Mouse (Mus musculus) left cerebral cortex, postnatal 10 days (tissue): ENCODE results near the gene Serpina1f. TPM values are rescaled to one million over a fixed set of nuclear protein-coding genes. Genes with fewer than 3 reads are reported as not detected.
"Not testable (repeated sequence)": the region's sequence is repeated elsewhere in the genome, so short reads cannot be mapped to it uniquely, and the experiment has no call there.

Source experiments
- DNase-seq, 2 experiments: peaks; one replicate each; pipeline ENCODE4 v3.0.0; 2021 to 2022; ENCODE audit warnings: low spot score in 2 of 2, mixed read lengths in 1 of 2; ENCODE audit errors: extremely low spot score in 1 of 2
- intact Hi-C: fragments of 180-260 bp; cut with DNase I; formaldehyde crosslinking; loops from one replicate; pipeline ENCODE4 v1.15.1; 2025
- total RNA-seq, 2 experiments: library from RNA; stranded (reverse); gene quantifications; 2 replicates each; pipeline ENCODE4 v1.2.3; 2021

Gene Serpina1f
- total RNA-seq, 2 experiments from 2014 or later, result not detected

DNA sequence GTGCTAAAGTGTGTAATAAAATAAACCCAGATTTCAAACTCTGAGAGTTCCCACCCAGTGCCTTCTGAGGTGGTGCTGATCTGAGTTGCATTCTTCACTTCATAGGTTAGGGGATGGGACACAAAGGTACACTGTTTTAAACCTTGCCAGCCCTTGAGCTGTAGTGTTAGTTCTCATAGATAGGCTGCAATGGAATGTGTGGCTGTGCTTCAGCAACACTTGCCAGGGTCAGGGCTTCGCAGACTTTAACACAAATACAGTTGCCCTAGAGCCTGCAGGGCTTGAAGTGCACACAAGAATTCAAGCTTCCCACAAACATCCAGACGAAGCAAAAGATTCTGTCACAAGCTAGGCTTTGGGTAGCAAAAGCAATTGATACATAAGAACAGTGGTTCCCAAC is 24.4 kb downstream of the Serpina1f start:
- intact Hi-C loops, result no loop called here
- DNase-seq, result no peak

DNA sequence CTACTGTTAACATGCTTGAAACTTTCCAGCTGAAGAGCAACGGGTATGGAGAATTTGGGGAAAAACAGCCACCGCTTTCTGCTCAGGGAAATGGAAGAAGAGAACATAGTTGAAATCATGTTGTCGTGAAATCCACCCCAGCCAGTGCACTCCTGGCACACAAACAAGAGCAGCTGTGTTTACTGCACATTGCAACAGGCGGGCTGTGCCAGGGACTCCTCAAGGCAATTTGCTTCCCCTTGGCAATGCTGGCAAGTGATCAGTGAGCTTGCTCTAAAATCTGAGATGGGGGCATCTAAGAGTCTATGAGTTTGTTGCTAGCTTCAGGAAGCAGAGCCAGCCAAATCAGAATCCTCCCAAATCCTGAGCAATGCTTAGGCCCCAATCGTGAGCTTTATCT is 25.0 kb downstream of the Serpina1f start:
- intact Hi-C loops, result no loop called here
- peak; percentile 30 to 54 for DNase-seq

DNA sequence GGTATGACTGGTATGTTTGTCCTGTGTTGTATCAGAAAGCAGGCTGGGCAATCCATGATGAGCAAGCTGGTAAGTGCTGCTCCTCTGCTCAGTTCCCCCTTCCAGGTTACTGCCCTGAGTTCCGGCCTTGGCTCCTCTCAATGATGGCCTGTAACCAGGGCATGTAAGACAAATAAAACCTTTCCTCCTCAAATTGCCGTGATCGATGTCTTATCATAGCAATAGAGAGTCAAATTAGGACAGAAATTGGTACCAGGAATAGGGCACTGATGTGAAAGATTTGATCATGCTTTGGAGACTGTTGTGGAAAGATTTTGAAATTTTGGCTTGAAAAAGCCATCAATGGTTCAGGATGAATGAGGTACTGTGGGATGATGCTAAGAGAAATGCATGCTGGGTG is 30.0 kb downstream of the Serpina1f start:
- no peak for DNase-seq
- intact Hi-C loops, result no loop called here

DNA sequence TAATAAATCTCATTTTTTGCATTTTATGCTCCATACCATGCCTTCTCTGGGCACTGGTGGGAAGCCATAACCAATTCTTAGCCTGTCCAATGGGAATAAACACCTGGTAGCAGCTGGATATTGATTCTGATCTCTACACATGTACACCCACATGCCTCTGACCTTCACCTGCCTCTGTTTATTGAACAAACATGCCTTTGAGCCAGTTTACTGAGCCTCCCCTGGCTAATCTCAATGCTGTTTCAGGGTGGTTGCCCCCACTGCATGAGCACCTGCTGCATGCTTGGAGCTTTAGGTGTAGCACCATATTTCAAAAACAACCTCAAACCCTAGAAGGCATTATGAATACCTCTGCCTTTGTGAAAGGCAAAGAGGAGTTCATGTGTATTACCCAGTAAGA is 33.3 kb downstream of the Serpina1f start:
- DNase-seq, intact Hi-C loops: not testable (repeated sequence)

DNA sequence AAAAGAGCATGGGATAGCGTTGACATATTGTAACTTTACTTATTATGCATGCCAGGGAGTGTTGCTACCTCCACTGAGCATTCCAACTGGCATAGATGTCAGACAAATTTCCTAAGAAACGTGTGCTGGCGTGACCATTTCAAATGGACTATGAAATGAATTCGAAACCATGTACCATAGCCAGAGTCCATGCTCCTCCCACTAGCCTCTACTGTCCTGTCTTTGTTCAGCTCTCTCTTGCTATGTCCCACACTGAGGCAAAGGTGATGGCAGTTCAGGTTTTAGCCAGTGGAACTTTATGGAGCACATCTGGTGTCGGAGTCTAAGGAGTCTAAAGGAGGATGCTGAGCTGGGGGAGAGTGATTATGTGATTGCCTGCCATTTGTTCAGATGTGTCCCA is 35.3 kb downstream of the Serpina1f start:
- DNase-seq, result no peak
- intact Hi-C loops, result no loop called here

DNA sequence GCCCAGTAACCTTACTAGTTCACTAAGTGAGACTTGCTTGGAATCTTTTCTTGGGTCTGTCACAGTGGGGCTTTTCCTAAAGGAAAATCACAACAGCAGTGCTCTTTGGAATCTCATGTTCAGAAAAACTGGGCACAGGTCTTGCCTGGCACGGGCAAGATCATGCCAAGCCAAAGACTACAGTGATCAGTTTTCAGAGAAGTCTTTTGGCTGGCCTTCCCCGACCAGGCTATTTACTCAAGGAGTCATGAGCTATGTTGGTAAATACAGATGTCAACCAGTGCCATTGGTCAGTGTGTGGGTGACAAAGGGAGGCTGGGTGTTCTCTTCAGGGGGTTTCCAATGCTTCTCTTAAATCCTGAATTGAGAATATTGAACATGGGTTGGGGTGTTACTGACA is 36.2 kb downstream of the Serpina1f start:
- intact Hi-C loops, result no loop called here
- DNase-seq, result no peak

DNA sequence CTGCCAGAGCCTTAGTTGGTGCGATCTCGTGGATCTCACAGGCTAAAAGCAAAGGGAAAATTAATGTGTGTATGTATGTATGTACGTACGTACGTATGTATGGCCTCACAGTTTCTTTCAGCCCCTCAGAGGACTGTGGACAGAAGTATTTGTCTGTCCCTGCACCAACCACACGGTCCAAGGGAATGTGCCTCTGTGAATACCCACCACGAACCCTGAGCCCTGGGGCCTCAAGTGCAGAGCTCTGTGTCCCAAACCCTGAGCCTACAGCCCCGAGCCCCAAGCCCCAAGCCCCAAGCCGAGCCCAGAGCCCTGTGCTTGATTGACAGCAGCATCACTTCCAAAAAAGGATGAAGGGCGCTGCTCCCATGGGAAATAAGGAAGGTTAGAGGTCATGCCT is 37.3 kb downstream of the Serpina1f start:
- DNase-seq, result no peak
- intact Hi-C loops, result no loop called here

DNA sequence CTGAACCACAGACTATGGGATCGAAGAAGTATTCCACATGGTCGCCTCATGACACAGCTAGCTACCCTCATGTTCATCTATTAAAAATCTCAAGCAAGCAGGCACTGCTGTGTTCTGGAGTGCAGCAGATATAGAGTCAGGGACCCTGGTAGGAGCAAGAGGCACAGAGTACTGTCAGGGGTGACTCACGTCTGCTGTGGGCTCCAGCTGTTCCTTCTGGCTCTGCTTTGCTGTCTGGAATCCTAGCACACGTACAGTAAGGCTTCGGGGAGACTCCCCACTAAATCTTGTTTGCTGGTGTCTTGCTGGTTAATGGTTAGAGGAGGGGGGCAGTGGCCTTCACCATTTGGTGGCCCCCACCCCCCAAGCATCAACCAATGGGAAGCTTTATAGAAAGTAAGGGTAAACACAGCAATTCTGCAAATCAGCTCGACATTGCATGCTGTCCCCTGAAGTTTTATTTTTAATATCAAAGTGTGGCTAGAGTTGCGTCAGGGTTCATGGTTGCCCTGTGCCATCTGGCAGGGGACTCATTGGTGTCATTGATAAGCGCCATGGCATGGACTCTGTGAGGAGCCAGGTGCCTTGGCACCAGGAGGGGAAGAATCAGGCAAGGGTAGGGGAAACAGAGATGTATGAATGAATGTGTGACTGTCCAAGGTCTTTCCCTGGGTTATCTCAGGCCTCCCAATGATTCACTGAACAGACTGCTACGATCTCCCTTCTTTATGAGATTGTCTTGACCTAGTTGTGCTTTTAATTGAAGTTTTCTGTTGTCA is 38.3 kb downstream of the Serpina1f start, which contains the start of gene Serpina6:
TSS of gene Serpina6 (minus strand) at position 365 of the 779 bp plus-strand sequence.
- DNase-seq, result no peak
- intact Hi-C loops, result no loop called here

DNA sequence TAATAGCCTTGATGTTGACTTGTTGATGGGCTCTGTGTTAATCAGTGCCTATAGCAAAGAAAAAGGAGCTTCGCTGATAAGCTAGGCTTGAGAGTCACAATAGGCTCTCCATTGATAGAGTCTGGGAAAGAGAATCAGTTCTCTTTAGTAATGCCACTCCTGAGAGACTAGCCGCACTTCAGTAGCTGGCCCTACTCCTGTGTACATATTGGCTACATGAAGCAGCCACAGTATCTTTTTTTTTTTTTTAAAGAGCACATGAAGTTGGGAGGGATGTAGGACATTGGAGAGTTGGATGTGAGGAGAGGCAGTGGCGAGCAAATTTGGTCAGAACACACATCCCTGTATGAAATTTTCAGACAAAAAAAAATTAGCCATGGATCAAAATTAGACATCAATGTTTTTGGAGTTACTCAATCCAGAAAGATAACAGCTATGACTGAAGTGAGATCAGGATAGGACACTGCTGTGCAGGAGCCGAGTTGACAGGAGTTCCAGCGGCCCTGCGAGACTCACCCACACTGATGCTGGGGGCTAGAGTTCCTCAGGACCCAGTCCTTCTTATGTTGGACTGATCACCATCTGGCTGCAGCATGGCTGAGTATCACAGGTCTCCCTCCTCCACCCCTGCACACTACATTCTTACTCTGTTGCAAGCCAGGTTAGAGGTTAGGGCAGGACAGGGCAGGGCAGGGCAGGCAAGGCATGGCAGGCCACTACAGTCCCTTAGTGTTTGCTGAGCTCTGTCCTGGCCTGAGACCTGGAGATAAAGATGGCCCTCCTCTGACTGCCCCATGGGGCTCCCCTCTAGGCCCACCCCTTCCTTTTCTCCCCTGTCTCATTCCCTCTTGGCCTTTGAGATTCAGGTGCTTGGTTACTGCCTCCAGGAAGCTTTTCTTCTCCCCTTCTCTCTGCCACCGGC is 39.9 kb downstream of the Serpina1f start:
- intact Hi-C loops, result no loop called here
- DNase-seq, result no peak

DNA sequence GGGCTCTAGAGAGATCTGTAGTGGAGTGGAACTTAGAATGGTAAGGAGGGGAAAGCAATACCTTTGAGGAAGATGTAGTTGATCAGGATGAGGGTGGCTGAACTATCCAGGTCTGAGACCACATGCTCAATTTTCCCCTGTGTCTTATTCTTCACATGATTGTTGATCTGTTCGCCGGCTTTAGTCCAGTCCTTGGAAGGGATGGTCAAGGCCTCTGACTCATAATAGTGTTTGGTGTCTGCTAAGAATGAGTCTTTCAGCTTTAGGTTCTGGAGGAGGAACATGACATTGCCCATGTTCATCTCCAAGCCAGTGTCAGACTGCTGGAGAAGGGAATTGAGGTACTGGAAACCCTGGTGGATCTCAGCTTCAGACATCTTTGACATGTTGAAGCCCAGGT is 41.5 kb downstream of the Serpina1f start:
- DNase-seq, result no peak
- intact Hi-C loops, result no loop called here

DNA sequence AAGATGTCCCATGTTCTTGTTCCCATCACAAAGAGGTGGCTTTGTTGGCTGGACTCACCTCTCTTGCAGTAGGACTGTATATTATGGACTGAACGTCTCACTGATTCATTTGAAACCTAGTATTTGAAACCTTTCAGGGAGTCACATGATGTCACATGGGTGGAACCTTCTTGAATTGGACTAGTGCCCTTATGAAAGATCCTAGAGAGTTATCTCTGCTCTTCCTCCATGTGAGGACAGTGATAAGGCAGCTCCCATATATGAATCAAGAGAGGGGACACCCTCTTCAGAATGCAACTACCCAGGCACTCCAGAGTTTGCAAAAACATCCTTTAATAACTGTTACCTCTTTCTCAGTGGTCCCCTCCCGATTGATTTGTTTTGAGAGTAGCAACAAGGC is 49.0 kb downstream of the Serpina1f start:
- intact Hi-C loops, result loop anchor here (10.0 kb wide), 1 partner anchor 102 kb away; no protein-coding TSS in a partner anchor
- DNase-seq, result no peak

DNA sequence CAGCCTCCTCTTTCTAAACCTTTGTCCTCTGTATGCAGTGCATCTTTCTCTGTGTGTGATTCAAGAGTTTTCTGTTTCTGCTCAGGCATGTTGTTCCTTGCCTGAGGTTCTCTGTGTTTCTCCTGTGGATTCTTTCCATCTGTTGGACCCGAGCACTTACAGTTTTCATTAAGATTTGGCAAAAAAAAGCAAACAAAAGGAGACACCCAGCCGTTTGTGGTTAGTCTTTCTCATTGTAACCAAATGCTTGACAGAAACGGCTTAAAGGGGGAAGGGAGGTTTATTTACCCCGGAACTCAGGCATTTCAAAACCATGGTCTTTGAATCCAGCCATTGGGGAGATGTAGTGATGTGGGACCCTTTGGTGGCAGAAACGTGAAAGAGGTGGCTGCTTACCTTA is 50.7 kb downstream of the Serpina1f start:
- intact Hi-C loops, result loop anchor here (5.0 to 10.0 kb wide), 2 partner anchors 100 to 142 kb away; no protein-coding TSS in a partner anchor
- no peak for DNase-seq

DNA sequence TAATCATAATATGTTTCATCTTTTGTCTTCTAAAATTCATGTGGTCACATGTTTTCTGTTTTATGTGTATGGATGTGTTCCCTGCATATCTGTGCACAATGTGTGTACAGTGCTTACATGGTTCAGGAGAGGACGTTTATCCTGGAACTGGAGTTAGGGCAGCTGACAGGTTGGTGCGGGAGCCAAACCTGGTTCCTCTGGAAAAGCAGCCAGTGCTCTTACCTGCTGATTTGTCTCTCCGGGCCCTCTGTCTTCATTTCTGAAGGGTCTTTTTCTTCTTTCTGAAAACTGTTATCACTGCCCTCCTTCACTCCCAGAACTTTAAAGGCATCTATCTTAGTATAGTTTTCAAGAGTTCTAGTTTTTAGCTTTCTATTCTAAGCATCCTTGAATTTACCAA is 51.5 kb downstream of the Serpina1f start:
- DNase-seq, result no peak
- intact Hi-C loops, result loop anchor here (5.0 to 10.0 kb wide), 2 partner anchors 99 to 142 kb away; no protein-coding TSS in a partner anchor

DNA sequence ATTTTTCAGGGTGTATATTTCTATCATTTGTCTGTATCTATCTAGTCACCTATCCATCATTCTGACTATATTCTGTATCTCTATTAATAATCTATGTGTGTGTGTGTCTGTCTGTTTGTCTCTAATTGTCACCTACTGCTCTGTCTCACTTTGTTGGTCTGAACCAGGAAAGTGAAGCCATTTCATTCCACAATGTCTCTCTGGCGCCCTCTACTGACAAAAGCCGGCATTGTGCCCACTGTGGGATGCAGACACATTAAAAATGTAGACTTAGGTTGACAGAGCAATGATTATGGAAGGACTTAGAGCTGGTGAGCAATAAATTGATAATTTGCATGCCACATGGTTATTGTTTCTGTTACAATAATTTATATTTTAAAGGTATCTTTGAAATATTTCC is 52.0 kb downstream of the Serpina1f start:
- peak; percentile 79 for DNase-seq
- intact Hi-C loops, result loop anchor here (5.0 to 10.0 kb wide), 2 partner anchors 99 to 141 kb away; no protein-coding TSS in a partner anchor

Other genes with a start within 250 kb of the Serpina1f start
- not detected for gene Ifi27l2b, start 238.3 kb downstream of the Serpina1f start, total RNA-seq
- 10 to 100 TPM in 1 of 2 experiments, 1 to 10 TPM in 1; 9.6 to 11.3 TPM for gene Ppp4r4, start 163.2 kb downstream of the Serpina1f start, total RNA-seq
- not detected for gene Serpina10, start 64.1 kb downstream of the Serpina1f start, total RNA-seq
- gene Serpina6, start 38.3 kb downstream of the Serpina1f start, total RNA-seq, result not detected
- not detected for gene Serpina16, start 19.4 kb downstream of the Serpina1f start, total RNA-seq
- gene Serpina1d, start 78.1 kb upstream of the Serpina1f start, total RNA-seq, result not detected
- gene Serpina1b, start 134.8 kb upstream of the Serpina1f start, total RNA-seq, result under 1 TPM in 1 of 2 experiments, not detected in 1; 0.24 TPM
- gene Serpina1a, start 168.0 kb upstream of the Serpina1f start, total RNA-seq, result not detected
- gene Serpina1c, start 209.4 kb upstream of the Serpina1f start, total RNA-seq, result not detected